Mouse (Mus musculus) limb, embryonic 14.5 days (tissue): ENCODE measurements around the gene Wwc1. TPM values are rescaled to one million over a fixed set of nuclear protein-coding genes. Genes with fewer than 3 reads are reported as not detected.

Source experiments
- ATAC-seq: fragments of 200-750 bp; cut with Nextera tagmentation; 2 replicates; pipeline ENCODE4 v1.8.0; 2017; ENCODE audit warnings: low read depth, moderate number of reproducible peaks, moderate TSS enrichment; ENCODE audit not compliant: low FRiP score
- DNase-seq: peaks from one replicate; pipeline ENCODE4 v3.0.0-alpha.2; 2015; ENCODE audit warnings: low spot score
- H3K27ac ChIP-seq: fragments of 300-500 bp; sonication (generic); replicated peaks from 2 replicates; pipeline ENCODE4 v1.5.1; 2014; ENCODE audit warnings: low read depth, mild to moderate bottlenecking, low read length, moderate library complexity, mixed read lengths
- H3K27me3 ChIP-seq: fragments of 300-500 bp; sonication (generic); 2 replicates; pipeline ENCODE4 v1.6.1; 2014; ENCODE audit warnings: low read length, mixed read lengths; ENCODE audit not compliant: control insufficient read depth, insufficient read depth
- H3K36me3 ChIP-seq: fragments of 300-500 bp; sonication (generic); 2 replicates; pipeline ENCODE4 v1.6.1; 2014; ENCODE audit warnings: mild to moderate bottlenecking, low read length, moderate library complexity, mixed read lengths; ENCODE audit not compliant: control insufficient read depth, insufficient read depth
- H3K4me1 ChIP-seq: fragments of 300-500 bp; sonication (generic); 2 replicates; pipeline ENCODE4 v1.6.1; 2014; ENCODE audit warnings: antibody characterized with exemption, low read length, mixed read lengths; ENCODE audit not compliant: control insufficient read depth, insufficient read depth
- H3K4me2 ChIP-seq: fragments of 300-500 bp; sonication (generic); replicated peaks from 2 replicates; pipeline ENCODE4 v1.6.1; 2014; ENCODE audit warnings: low read depth, mild to moderate bottlenecking, low read length, moderate library complexity; ENCODE audit not compliant: severe bottlenecking
- H3K4me3 ChIP-seq: fragments of 300-500 bp; sonication (generic); replicated peaks from 2 replicates; pipeline ENCODE4 v1.5.1; 2014; ENCODE audit warnings: low read length
- H3K9ac ChIP-seq: fragments of 300-500 bp; sonication (generic); 2 replicates; pipeline ENCODE4 v1.6.1; 2014; ENCODE audit warnings: mild to moderate bottlenecking, low read depth, low read length, moderate library complexity; ENCODE audit not compliant: severe bottlenecking
- H3K9me3 ChIP-seq: fragments of 300-500 bp; sonication (generic); 2 replicates; pipeline ENCODE4 v1.6.1; 2016; ENCODE audit warnings: low read length; ENCODE audit not compliant: control insufficient read depth
- POLR2A ChIP-seq: fragments of 200-500 bp; IDR thresholded peaks from 2 replicates; pipeline ENCODE4 v1.8.0; 2012; ENCODE audit warnings: inconsistent platforms, mild to moderate bottlenecking, moderate library complexity, borderline replicate concordance; ENCODE audit not compliant: insufficient read depth, insufficient read length; ENCODE audit errors: extremely low read depth
- WGBS: fragments of 180-500 bp; shearing (Covaris S2); extraction: QIAGEN DNeasy Blood & Tissue Kit; methylation state at CpG from one replicate; pipeline ENCODE4 v1.1.7; 2014; 5-methylcytosine and 5-hydroxymethylcytosine counted together
- polyA plus RNA-seq, 2 experiments: library from polyadenylated mRNA; depleted of rRNA in 1 of 2; stranded (reverse) in 1 of 2; unstranded in 1 of 2; fragments of >200 nt; fragmentation: Nextera tagmentation in 1 of 2; extraction: Ambion mirVana in 1 of 2; gene quantifications; 2 replicates each; pipeline versions ENCODE4 v1.2.1 to v1.2.3; 2012 to 2014

Gene Wwc1
- polyA plus RNA-seq, 2 experiments: 5.8 to 13.9 TPM

DNA sequence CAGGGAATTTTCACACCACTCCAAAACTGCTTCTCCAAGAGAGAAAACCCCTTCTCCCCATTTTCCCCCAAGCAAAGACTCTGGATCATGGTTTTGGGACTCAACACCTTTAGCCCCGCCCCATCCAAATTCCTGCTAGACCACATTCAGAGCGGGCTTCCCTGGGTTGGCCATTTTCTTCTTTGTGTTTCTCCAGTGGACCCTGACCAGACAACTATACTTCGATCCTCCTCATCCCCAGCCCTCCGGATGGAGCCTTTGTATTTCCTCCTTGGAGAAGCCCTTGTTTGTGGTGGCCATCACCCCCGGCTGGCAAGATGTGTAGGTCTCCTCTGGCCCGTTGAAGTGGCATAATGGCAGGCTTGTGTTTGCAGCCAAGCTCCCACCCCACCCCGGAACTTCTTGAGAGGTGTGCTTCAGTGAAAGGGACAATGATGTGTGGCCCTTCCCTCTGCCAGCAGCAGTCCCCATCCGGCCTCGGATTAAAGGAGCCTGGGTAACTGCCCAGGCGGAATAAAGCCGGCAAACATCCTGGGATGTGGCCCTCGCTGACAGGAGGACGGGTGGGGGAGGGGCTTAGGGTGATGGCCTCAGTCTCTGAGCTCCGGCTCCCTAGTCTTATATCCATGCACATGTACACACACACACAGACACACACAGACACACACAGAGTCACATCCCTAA is 46.8 kb downstream of the Wwc1 start:
- no peak for ATAC-seq
- TF ChIP-seq POLR2A: no peak
- no peaks in the 10 kb centered on the region for H3K9me3 ChIP-seq
- no peak overlapping the region for H3K4me2 ChIP-seq
- WGBS: 36% methylated on average over 14 of the region's 14 CpGs
- no peak for DNase-seq
- no peak overlapping the region for H3K27ac ChIP-seq
- H3K9ac ChIP-seq: no peak overlapping the region
- H3K36me3 ChIP-seq: no peaks in the 10 kb centered on the region
- no peak overlapping the region for H3K4me3 ChIP-seq
- H3K4me1 ChIP-seq: peaks cover 4% of the 10 kb centered on the region; the same call in 1 of the 2 replicates
- no peaks in the 10 kb centered on the region for H3K27me3 ChIP-seq

DNA sequence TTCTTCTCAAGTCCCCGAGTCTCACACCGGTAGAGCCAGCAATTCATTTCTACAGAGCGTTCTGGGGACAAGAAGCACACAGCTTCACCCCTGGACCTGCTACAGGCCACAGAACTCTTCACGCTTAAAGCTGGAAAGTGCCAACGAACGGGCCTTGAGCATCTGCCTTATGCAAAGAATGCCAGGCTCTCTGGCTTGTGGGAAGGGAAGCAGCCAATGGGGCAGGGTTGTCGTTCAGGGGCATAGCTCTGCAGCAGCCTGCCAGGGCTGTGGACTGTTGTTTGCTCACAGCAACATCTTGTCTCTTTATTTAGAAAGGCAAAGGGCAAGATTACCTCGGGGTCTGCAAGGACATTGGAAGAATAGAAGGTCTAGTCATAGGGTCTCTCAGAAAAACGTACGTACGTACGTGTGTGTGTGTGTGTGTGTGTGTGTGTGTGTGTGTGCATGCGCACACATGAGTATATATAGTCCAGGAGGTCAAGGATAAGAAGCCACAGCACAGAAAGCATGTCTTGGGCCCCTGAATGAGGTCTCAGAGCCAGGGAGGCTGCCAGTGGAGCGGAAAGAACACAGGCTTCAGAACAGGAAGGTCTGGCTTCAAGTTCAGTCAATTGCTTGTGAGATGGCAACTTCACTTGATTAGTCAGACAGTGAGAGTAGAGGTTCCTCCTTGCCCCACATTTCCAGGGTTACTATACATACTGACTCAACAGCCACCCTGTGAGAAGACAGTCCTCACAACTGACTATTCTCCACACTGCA is 48.0 kb downstream of the Wwc1 start:
- DNase-seq (no peak), ATAC-seq (no peak)
- no peaks in the 10 kb centered on the region for H3K9me3 ChIP-seq
- H3K9ac ChIP-seq: no peak overlapping the region
- no peak overlapping the region for H3K4me3 ChIP-seq
- no peak for TF ChIP-seq POLR2A
- H3K27ac ChIP-seq: no peak overlapping the region
- WGBS: 89% methylated on average over 14 of the region's 14 CpGs
- H3K36me3 ChIP-seq: no peaks in the 10 kb centered on the region
- H3K4me1 ChIP-seq: peaks cover 4% of the 10 kb centered on the region; the same call in 1 of the 2 replicates
- H3K4me2 ChIP-seq: no peak overlapping the region
- no peaks in the 10 kb centered on the region for H3K27me3 ChIP-seq

DNA sequence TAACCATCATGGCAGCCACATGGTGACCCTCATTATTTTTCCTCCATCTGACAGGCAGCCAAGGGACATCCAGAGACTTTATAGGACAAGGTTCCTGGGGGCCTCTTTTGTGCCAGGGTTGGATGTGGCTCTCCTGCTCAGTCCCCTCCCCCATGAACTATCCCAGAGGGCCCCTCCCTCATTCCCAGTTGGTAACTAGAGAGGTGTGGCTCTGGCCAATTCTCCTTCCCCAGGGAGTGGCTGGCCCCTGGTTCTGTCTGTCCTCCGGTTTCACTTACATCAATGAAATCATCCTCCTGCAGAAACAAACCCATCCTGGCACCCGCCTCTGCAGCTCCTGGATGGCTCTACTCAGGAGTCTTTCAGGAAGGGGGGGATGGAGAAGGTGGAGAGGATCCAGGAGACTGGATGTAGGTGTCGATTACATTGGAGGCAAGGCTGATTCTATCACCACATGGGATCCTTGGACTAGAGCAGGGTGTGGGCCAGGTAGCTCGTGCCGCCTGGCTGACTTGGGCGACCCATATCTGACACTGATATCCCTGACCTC is 49.7 kb downstream of the Wwc1 start:
- Histone ChIP-seq H3K9me3 (no peaks in the 10 kb centered on the region), H3K27me3 (no peaks in the 10 kb centered on the region), H3K4me3 (no peak overlapping the region), H3K4me1 (peaks cover 4% of the 10 kb centered on the region; the same call in 1 of the 2 replicates), H3K36me3 (no peaks in the 10 kb centered on the region), H3K9ac (no peak overlapping the region), H3K27ac (no peak overlapping the region), H3K4me2 (no peak overlapping the region)
- ATAC-seq (no peak), DNase-seq (no peak)
- WGBS: 80% methylated on average over 6 of the region's 6 CpGs
- no peak for TF ChIP-seq POLR2A

GRCm38 (mm10) chr11:35928453-35928852 is 51.9 kb downstream of the Wwc1 start:
- ATAC-seq: no peak
- Histone ChIP-seq H3K4me1 (0 out of 2 replicates have a peak, but pooled peaks cover under 1% of the 10 kb centered on the region), H3K9me3 (no peaks in the 10 kb centered on the region), H3K27ac (no peak overlapping the region), H3K4me2 (no peak overlapping the region), H3K9ac (no peak overlapping the region), H3K4me3 (no peak overlapping the region), H3K27me3 (no peaks in the 10 kb centered on the region), H3K36me3 (no peaks in the 10 kb centered on the region)
- DNase-seq: no peak
- no peak for TF ChIP-seq POLR2A
- 90% methylated on average over 12 of the region's 12 CpGs for WGBS

GRCm38 (mm10) chr11:35927309-35927708 is 53.0 kb downstream of the Wwc1 start:
- Histone ChIP-seq H3K4me2 (no peak overlapping the region), H3K36me3 (no peaks in the 10 kb centered on the region), H3K27me3 (no peaks in the 10 kb centered on the region), H3K4me3 (no peak overlapping the region), H3K9me3 (no peaks in the 10 kb centered on the region), H3K9ac (no peak overlapping the region), H3K27ac (no peak overlapping the region), H3K4me1 (no peaks in the 10 kb centered on the region)
- no peak for ATAC-seq
- WGBS: 86% methylated on average over 14 of the region's 14 CpGs
- no peak for DNase-seq
- TF ChIP-seq POLR2A: no peak
